Mouse (Mus musculus) brain, embryonic 14.5 days (tissue): ENCODE measurements around the gene Ptcd3. TPM values are rescaled to one million over a fixed set of nuclear protein-coding genes. Genes with fewer than 3 reads are reported as not detected.

Experiments used
- DNase-seq: peaks from one replicate; pipeline ENCODE4 v3.0.0-alpha.2; 2011; ENCODE audit warnings: low read depth
- CTCF ChIP-seq: fragments of 200-500 bp; IDR thresholded peaks from 2 replicates; pipeline ENCODE4 v1.5.1; 2012; ENCODE audit warnings: inconsistent platforms, mild to moderate bottlenecking, moderate library complexity, borderline replicate concordance; ENCODE audit not compliant: insufficient read depth, insufficient read length; ENCODE audit errors: extremely low read depth
- POLR2A ChIP-seq: fragments of 200-500 bp; IDR thresholded peaks from 2 replicates; pipeline ENCODE4 v1.6.1; 2012; ENCODE audit warnings: mild to moderate bottlenecking, inconsistent platforms, borderline replicate concordance; ENCODE audit not compliant: poor library complexity, insufficient read depth, insufficient read length, severe bottlenecking; ENCODE audit errors: extremely low read depth
- polyA plus RNA-seq: library from polyadenylated mRNA; depleted of rRNA; stranded (reverse); fragments of >200 nt; gene quantifications from 2 replicates; pipeline ENCODE4 v1.2.3, GENCODE M21; 2012; rRNA removed

The Ptcd3 gene
- polyA plus RNA-seq: 48.0 and 57.4 TPM in 2 replicates

GRCm38 (mm10) chr6:71908481-71909381, at the start of gene Ptcd3, which contains the start of gene Polr1a:
Ptcd3 (minus strand) TSS chr6:71908750.
Polr1a (plus strand) TSS chr6:71909053.
- DNase-seq: peak; percentile 98
- TF ChIP-seq POLR2A: peak; percentile 76; the same call in 1 of the 2 replicates
- TF ChIP-seq CTCF: no peak

GRCm38 (mm10) chr6:71951192-71951591, 42.6 kb upstream of the Ptcd3 start:
- TF ChIP-seq POLR2A: no peak
- TF ChIP-seq CTCF: no peak
- DNase-seq: no peak

- DNase-seq: peak; percentile 17
- TF ChIP-seq CTCF (no peak), POLR2A (no peak)
Measured at GRCm38 (mm10) chr6:71950592-71950991, 42.0 kb upstream of the Ptcd3 start.

- no peak for DNase-seq
- TF ChIP-seq CTCF: no peak
- no peak for TF ChIP-seq POLR2A
Measured at GRCm38 (mm10) chr6:71949721-71950120, 41.2 kb upstream of the Ptcd3 start.

- TF ChIP-seq POLR2A (no peak), CTCF (no peak)
- DNase-seq: no peak
Measured at GRCm38 (mm10) chr6:71946121-71946520, 37.6 kb upstream of the Ptcd3 start.

GRCm38 (mm10) chr6:71945101-71945500, 36.6 kb upstream of the Ptcd3 start:
- no peak for DNase-seq
- no peak for TF ChIP-seq POLR2A
- no peak for TF ChIP-seq CTCF

- DNase-seq: no peak
- no peak for TF ChIP-seq CTCF
- no peak for TF ChIP-seq POLR2A
Measured at GRCm38 (mm10) chr6:71940912-71941311, 32.4 kb upstream of the Ptcd3 start.

GRCm38 (mm10) chr6:71935737-71936136, 27.2 kb upstream of the Ptcd3 start:
- TF ChIP-seq POLR2A (no peak), CTCF (no peak)
- peak; percentile 56 for DNase-seq

- DNase-seq: peak; percentile 30
- TF ChIP-seq POLR2A: no peak
- no peak for TF ChIP-seq CTCF
Measured at GRCm38 (mm10) chr6:71934081-71934556, 25.6 kb upstream of the Ptcd3 start.

GRCm38 (mm10) chr6:71932347-71932746, 23.8 kb upstream of the Ptcd3 start:
- no peak for TF ChIP-seq POLR2A
- TF ChIP-seq CTCF: no peak
- DNase-seq: no peak

GRCm38 (mm10) chr6:71930830-71931437, 22.4 kb upstream of the Ptcd3 start:
- TF ChIP-seq POLR2A (no peak), CTCF (no peak)
- no peak for DNase-seq
